Mouse (Mus musculus): ENCODE results near the gene Kctd7. TPM values are rescaled to one million over a fixed set of nuclear protein-coding genes. Genes with fewer than 3 reads are reported as not detected.

Kctd7 gene
- total RNA-seq, 2 experiments from 2014 or later, result 2.4 to 2.9 TPM

- intact Hi-C loops (cut with DNase I), result no loop called here
- Histone ChIP-seq H3K27ac (peak overlapping the region; percentile 83; the same call in 1 of the 2 replicates), H3K4me3 (peak overlapping the region; percentile 13; the same call in 1 of the 2 replicates)
- no peak for DNase-seq
- TF ChIP-seq CTCF (IDR thresholded peaks at IDR 0.05), result no peak
Measured at GRCm38 (mm10) chr5:130180362-130180761, 35.7 kb downstream of the Kctd7 start.

DNA sequence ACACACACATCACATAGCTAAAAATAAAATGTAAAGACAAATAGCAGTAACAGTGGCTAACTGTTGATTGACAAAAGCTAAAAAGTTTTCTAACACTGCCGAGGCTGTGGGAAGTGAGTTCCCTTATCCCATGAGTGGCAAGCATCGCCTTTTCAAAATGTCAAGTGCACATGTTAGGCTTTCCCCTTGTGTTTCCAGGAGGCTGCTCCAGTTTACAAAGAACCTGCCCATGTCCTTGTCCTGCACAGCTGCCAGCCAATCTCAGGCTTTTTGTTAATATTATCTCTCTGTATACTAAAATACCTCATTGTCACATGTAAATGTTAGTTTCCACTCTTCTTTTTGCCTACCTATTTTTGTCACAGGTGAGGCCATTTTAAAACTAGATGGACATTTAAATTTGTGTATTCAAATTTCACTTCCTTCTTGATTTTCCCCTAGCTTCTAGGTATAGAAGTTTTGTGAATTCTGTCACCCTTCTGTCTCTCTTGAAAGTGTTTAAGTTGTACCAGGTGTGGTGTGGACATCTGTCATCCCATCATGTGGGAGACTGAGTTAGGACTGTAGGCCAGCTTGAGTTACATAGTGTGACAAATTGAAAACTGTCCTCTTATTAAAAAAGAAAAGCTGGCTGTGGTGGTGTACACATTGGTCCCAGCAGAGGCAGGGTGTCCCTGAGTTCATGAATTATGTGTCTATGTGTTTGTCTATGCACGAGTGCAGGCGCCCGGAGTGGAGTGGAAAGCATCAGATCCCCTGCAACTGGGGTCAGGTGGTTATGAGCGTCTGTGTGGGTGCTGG lies 37.3 kb downstream of the Kctd7 start:
- TF ChIP-seq CTCF (IDR thresholded peaks at IDR 0.05), result no peak
- H3K4me3 ChIP-seq, result no peak overlapping the region; the same call in 1 of the 2 replicates
- intact Hi-C loops (cut with DNase I), result no loop called here
- no peak for DNase-seq
- H3K27ac ChIP-seq, result peak overlapping the region; percentile 83

DNA sequence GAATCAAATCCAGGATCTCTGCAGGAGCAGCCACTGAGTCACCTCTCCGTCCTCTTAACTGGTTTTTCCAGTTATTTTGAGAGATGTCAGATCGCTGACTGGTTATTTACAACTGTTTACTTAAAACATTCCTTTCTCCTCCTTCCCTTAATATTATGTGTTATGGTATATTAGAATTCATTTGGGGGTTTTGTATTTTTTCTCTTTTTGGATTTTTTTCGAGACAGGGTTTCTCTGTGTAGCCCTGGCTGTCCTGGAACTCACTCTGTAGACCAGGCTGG lies 37.8 kb downstream of the Kctd7 start:
- TF ChIP-seq CTCF (IDR thresholded peaks at IDR 0.05), result no peak
- intact Hi-C loops (cut with DNase I), result no loop called here
- peak overlapping the region; percentile 83 for H3K27ac ChIP-seq
- H3K4me3 ChIP-seq, result no peak overlapping the region
- no peak for DNase-seq

DNA sequence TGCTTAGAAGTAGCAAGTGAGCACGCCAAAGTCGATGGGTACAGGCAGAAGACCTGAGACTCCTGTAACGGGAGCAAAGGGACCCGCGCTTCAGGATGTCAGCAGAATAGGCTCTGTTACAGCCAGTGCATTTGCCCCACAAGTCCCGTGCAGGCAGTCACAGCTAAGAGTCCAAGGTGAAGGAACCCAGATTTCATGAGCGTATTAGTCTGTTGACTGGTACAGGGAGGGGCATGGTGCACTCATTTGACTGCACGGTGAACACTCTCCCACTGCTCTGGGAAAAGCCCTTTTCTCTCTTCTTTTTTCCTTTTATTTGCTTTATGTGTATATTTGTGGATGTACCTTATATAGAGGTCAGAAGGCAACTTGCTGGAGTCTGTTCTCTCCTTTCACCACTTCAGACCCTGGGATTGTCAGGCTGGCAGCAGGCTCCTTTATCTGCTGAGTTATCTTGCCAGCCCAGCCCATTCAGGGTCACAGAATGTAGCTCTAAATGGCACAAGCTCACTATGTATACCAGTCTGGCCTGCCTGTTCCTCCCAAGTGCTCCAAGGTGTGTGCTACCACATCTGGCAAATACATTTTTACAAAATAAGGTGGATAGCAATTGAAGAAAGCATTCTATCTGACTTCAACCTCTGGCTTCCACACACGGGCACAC lies 39.7 kb downstream of the Kctd7 start:
- Histone ChIP-seq H3K27ac (peak overlapping the region; percentile 83), H3K4me3 (peak overlapping the region; percentile 41)
- peak; percentile 38 for DNase-seq
- TF ChIP-seq CTCF (IDR thresholded peaks at IDR 0.05), result no peak
- intact Hi-C loops (cut with DNase I), result no loop called here

- H3K27ac ChIP-seq, result peak overlapping the region; percentile 83
- intact Hi-C loops (cut with DNase I), result no loop called here
- H3K4me3 ChIP-seq, result peak overlapping the region; percentile 41
- no peak for DNase-seq
- no peak for TF ChIP-seq CTCF (IDR thresholded peaks at IDR 0.05)
Measured at GRCm38 (mm10) chr5:130185312-130185711, 40.7 kb downstream of the Kctd7 start.

DNA sequence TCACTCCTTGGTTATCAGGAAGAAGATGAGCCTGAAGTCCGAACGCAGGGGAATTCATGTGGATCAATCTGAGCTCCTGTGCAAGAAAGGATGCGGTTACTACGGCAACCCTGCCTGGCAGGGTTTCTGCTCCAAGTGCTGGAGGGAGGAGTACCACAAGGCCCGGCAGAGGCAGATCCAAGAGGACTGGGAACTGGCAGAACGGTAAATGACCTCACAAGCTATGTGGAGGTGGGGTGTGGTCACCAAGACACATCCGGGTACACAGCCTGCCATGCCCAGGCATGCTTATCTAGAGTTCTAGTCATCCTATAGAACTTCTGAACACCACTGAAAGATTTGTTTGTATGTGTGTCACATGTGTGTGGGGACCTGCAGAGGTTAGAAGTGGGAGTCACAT lies 42.7 kb downstream of the Kctd7 start:
- DNase-seq, result no peak
- intact Hi-C loops (cut with DNase I), result no loop called here
- H3K4me3 ChIP-seq, result no peak overlapping the region

GRCm38 (mm10) chr5:130190909-130191308 lies 46.2 kb downstream of the Kctd7 start:
- TF ChIP-seq CTCF (IDR thresholded peaks at IDR 0.05), result no peak
- intact Hi-C loops (cut with DNase I), result no loop called here
- Histone ChIP-seq H3K4me3 (no peak overlapping the region), H3K27ac (peak overlapping the region; percentile 96)
- DNase-seq, result no peak

More for the DNA sequence above, 42.7 kb downstream of the Kctd7 start:
- TF ChIP-seq CTCF (IDR thresholded peaks at IDR 0.05), result no peak
- peak overlapping the region; percentile 16 for H3K27ac ChIP-seq

DNA sequence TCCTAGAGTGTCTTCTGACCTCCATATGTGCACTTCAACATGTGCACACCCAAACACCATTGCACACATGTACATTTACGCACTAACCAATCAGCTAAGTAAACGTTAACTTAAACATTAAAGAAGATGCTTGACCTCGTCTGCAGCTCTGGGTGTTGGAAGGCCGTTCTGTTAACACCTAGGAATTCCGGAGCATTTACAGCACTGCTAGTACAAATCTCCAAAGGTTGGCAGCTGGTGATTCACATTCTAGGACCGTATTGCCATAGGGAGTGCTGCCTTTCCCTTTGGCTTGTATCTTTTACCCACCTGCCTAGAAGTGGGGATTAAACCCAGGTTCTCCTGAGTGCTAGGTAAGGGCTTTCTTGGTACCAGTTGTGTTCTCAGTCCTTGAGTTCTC lies 47.2 kb downstream of the Kctd7 start:
- peak overlapping the region; percentile 96 for H3K27ac ChIP-seq
- no peak for TF ChIP-seq CTCF (IDR thresholded peaks at IDR 0.05)
- no peak for DNase-seq
- intact Hi-C loops (cut with DNase I), result no loop called here
- no peak overlapping the region for H3K4me3 ChIP-seq

GRCm38 (mm10) chr5:130192356-130192944 lies 47.8 kb downstream of the Kctd7 start:
- no peak for TF ChIP-seq CTCF (IDR thresholded peaks at IDR 0.05)
- H3K4me3 ChIP-seq, result no peak overlapping the region
- intact Hi-C loops (cut with DNase I), result no loop called here
- peak overlapping the region; percentile 96 for H3K27ac ChIP-seq
- no peak for DNase-seq

DNA sequence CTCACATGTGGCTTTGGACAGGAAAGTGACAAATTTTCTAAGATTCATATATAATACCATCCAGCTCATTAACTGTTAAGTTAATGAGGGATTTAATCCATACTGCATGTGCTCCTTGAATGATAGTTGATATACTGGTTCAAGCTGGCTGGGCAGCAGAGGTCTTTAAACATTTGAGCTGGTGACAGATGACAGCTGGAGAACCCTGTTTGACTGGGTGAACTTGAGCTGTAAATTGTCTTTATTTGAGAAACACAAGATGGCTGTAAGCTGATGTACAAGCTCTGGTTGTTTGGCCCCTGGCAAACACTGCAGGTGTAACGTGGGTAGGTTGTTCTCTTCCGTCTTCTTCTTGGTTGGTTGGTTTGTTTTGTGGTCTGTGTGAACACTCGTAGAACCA lies 49.1 kb downstream of the Kctd7 start:
- TF ChIP-seq CTCF (IDR thresholded peaks at IDR 0.05), result no peak
- Histone ChIP-seq H3K4me3 (no peak overlapping the region), H3K27ac (peak overlapping the region; percentile 96)
- intact Hi-C loops (cut with DNase I), result no loop called here
- DNase-seq, result no peak

GRCm38 (mm10) chr5:130196307-130196706 lies 51.6 kb downstream of the Kctd7 start:
- TF ChIP-seq CTCF (IDR thresholded peaks at IDR 0.05), result no peak
- intact Hi-C loops (cut with DNase I), result loop anchor here (2.0 kb wide), 1 partner anchor 24 kb away; no protein-coding TSS in a partner anchor
- Histone ChIP-seq H3K4me3 (peak overlapping the region; percentile 70), H3K27ac (peak overlapping the region; percentile 96)
- peak; percentile 51 for DNase-seq

GRCm38 (mm10) chr5:130197454-130197853 lies 52.8 kb downstream of the Kctd7 start:
- no peak for TF ChIP-seq CTCF (IDR thresholded peaks at IDR 0.05)
- peak; percentile 55 for DNase-seq
- intact Hi-C loops (cut with DNase I), result loop anchor here (2.0 kb wide), 1 partner anchor 25 kb away; no protein-coding TSS in a partner anchor
- peak overlapping the region; percentile 96 for H3K27ac ChIP-seq
- peak overlapping the region; percentile 70 for H3K4me3 ChIP-seq

DNA sequence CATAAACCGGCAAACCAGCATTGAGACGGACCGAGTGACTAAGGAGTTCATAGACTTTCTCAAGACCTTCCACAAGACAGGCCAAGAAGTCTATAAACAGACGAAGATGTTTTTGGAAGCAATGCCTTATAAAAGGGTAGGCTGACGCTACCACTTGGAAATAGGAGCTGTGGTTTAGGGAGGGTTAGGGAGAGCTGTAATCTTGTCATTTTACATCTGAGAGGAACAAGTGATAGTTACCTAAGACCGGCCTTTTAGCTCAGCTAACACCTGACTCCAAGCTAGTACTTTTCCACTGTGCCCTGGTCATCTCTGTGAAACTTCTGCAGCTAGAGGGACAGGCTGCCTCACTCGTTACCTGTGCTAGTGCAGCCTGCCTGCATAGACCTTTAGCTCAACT lies 53.3 kb downstream of the Kctd7 start:
- intact Hi-C loops (cut with DNase I), result loop anchor here (2.0 kb wide), 1 partner anchor 25 kb away; no protein-coding TSS in a partner anchor
- peak overlapping the region; percentile 70 for H3K4me3 ChIP-seq
- H3K27ac ChIP-seq, result peak overlapping the region; percentile 96
- DNase-seq, result peak; percentile 59
- TF ChIP-seq CTCF (IDR thresholded peaks at IDR 0.05), result peak; percentile 23; the same call in 1 of the 2 replicates
